Mouse (Mus musculus) midbrain, embryonic 12.5 days (tissue): ENCODE data around the gene 4933415F23Rik. TPM values are rescaled to one million over a fixed set of nuclear protein-coding genes. Genes with fewer than 3 reads are reported as not detected.

Experiments used
- ATAC-seq: fragments of 200-750 bp; cut with Nextera tagmentation; 2 replicates; pipeline ENCODE4 v1.8.0; 2017; ENCODE audit warnings: low read depth, moderate TSS enrichment, moderate library complexity; ENCODE audit not compliant: low FRiP score
- H3K27ac ChIP-seq: fragments of 300-500 bp; sonication (generic); replicated peaks from 2 replicates; pipeline ENCODE4 v1.5.1; 2016; ENCODE audit warnings: mild to moderate bottlenecking
- H3K27me3 ChIP-seq: fragments of 300-500 bp; sonication (generic); 2 replicates; pipeline ENCODE4 v1.6.1; 2016; ENCODE audit warnings: mild to moderate bottlenecking
- H3K36me3 ChIP-seq: fragments of 300-500 bp; sonication (generic); 2 replicates; pipeline ENCODE4 v1.6.1; 2016
- H3K4me1 ChIP-seq: fragments of 300-500 bp; sonication (generic); 2 replicates; pipeline ENCODE4 v1.6.1; 2016
- H3K4me2 ChIP-seq: fragments of 300-500 bp; sonication (generic); replicated peaks from 2 replicates; pipeline ENCODE4 v1.6.1; 2016; ENCODE audit warnings: mild to moderate bottlenecking, moderate library complexity
- H3K4me3 ChIP-seq: fragments of 300-500 bp; sonication (generic); 2 replicates; pipeline ENCODE4 v1.5.1; 2016; ENCODE audit warnings: mild to moderate bottlenecking
- H3K9ac ChIP-seq: fragments of 300-500 bp; sonication (generic); replicated peaks from 2 replicates; pipeline ENCODE4 v1.6.1; 2016; ENCODE audit warnings: mild to moderate bottlenecking, moderate library complexity
- H3K9me3 ChIP-seq: fragments of 300-500 bp; sonication (generic); 2 replicates; pipeline ENCODE4 v1.6.1; 2016; ENCODE audit warnings: mild to moderate bottlenecking
- WGBS: fragments of 180-500 bp; shearing (Covaris S2); methylation state at CpG from one replicate; pipeline ENCODE4 v1.1.7; 2016; 5-methylcytosine and 5-hydroxymethylcytosine counted together
- polyA plus RNA-seq: library from polyadenylated mRNA; unstranded; fragments of >200 nt; fragmentation: Nextera tagmentation; extraction: Ambion mirVana; gene quantifications from 2 replicates; pipeline ENCODE4 v1.2.1, GENCODE M21; 2016

The 4933415F23Rik gene
- polyA plus RNA-seq, 1 experiment from 2014 or later, result not detected

GRCm38 (mm10) chr1:23097996-23098395 is 4.1 kb downstream of the 4933415F23Rik start:
- H3K27ac ChIP-seq, result no peak overlapping the region
- WGBS, result 87% methylated on average over 4 of the region's 4 CpGs
- H3K4me3 ChIP-seq, result no peak overlapping the region
- H3K36me3 ChIP-seq, result no peaks in the 10 kb centered on the region
- H3K4me1 ChIP-seq, result no peaks in the 10 kb centered on the region
- H3K4me2 ChIP-seq, result no peak overlapping the region
- no peak for ATAC-seq
- H3K27me3 ChIP-seq, result no peaks in the 10 kb centered on the region
- H3K9me3 ChIP-seq, result no peaks in the 10 kb centered on the region
- H3K9ac ChIP-seq, result no peak overlapping the region

- ATAC-seq, result no peak
- Histone ChIP-seq H3K36me3 (no peaks in the 10 kb centered on the region), H3K9me3 (no peaks in the 10 kb centered on the region), H3K27ac (no peak overlapping the region), H3K4me3 (no peak overlapping the region), H3K9ac (no peak overlapping the region), H3K4me1 (no peaks in the 10 kb centered on the region), H3K27me3 (no peaks in the 10 kb centered on the region), H3K4me2 (no peak overlapping the region)
- WGBS, result 88% methylated on average over 5 of the region's 5 CpGs
Measured at GRCm38 (mm10) chr1:23067715-23068114, 34.3 kb downstream of the 4933415F23Rik start.

GRCm38 (mm10) chr1:23064717-23065475 is 37.2 kb downstream of the 4933415F23Rik start:
- Histone ChIP-seq H3K4me1 (no peaks in the 10 kb centered on the region), H3K4me3 (no peak overlapping the region), H3K4me2 (no peak overlapping the region), H3K9me3 (no peaks in the 10 kb centered on the region), H3K36me3 (no peaks in the 10 kb centered on the region), H3K9ac (no peak overlapping the region), H3K27me3 (no peaks in the 10 kb centered on the region), H3K27ac (no peak overlapping the region)
- ATAC-seq, result no peak
- 72% methylated on average over 4 of the region's 4 CpGs for WGBS

- WGBS, result 79% methylated on average over 2 of the region's 2 CpGs
- no peaks in the 10 kb centered on the region for H3K9me3 ChIP-seq
- H3K27me3 ChIP-seq, result no peaks in the 10 kb centered on the region
- no peaks in the 10 kb centered on the region for H3K36me3 ChIP-seq
- H3K9ac ChIP-seq, result no peak overlapping the region
- no peak overlapping the region for H3K27ac ChIP-seq
- H3K4me3 ChIP-seq, result no peak overlapping the region
- no peak overlapping the region for H3K4me2 ChIP-seq
- no peaks in the 10 kb centered on the region for H3K4me1 ChIP-seq
- ATAC-seq, result no peak
Measured at GRCm38 (mm10) chr1:23063946-23064345, 38.1 kb downstream of the 4933415F23Rik start.

- no peaks in the 10 kb centered on the region for H3K36me3 ChIP-seq
- ATAC-seq, result peak; percentile 94
- H3K4me2 ChIP-seq, result no peak overlapping the region
- no peak overlapping the region for H3K27ac ChIP-seq
- no peaks in the 10 kb centered on the region for H3K9me3 ChIP-seq
- 26% methylated on average over 14 of the region's 14 CpGs for WGBS
- no peak overlapping the region for H3K9ac ChIP-seq
- no peaks in the 10 kb centered on the region for H3K27me3 ChIP-seq
- no peaks in the 10 kb centered on the region for H3K4me1 ChIP-seq
- no peak overlapping the region for H3K4me3 ChIP-seq
Measured at GRCm38 (mm10) chr1:23061614-23062373, 40.3 kb downstream of the 4933415F23Rik start.

GRCm38 (mm10) chr1:23060056-23060455 is 42.0 kb downstream of the 4933415F23Rik start:
- Histone ChIP-seq H3K36me3 (no peaks in the 10 kb centered on the region), H3K27ac (no peak overlapping the region), H3K9me3 (no peaks in the 10 kb centered on the region), H3K27me3 (no peaks in the 10 kb centered on the region), H3K4me3 (no peak overlapping the region), H3K4me2 (no peak overlapping the region), H3K4me1 (no peaks in the 10 kb centered on the region), H3K9ac (no peak overlapping the region)
- 93% methylated on average over 9 of the region's 9 CpGs for WGBS
- ATAC-seq, result no peak
